Mouse (Mus musculus): ENCODE data around the gene Tdrd1. TPM values are rescaled to one million over a fixed set of nuclear protein-coding genes. Genes with fewer than 3 reads are reported as not detected.

Tdrd1 gene
- polyA plus RNA-seq, 1 experiment from 2014 or later = 0.31 TPM

DNA sequence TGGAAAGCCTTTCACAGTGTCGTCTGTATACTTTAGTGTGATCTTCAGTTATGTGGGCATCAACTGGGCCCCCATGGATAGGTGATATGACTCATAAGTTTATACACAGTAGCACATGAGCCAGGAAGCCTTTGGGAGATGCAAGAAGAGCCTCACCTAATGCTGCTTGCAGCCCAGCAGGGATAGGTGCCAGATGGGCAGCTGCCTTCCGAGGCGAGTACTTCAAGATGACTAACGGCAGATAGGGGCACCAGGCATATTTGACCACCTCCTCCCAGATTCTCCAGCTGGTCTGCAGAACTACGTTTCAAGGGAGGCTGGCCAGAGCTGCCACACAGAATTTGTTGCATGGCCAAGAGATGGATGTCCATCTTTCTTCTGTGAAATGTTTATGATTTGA, 67.3 kb downstream of the Tdrd1 start:
- ATAC-seq = no peak
- Histone ChIP-seq H3K4me1 (no peaks in the 10 kb centered on the region), H3K36me3 (ENCODE audit: poor library complexity, severe bottlenecking) (no peaks in the 10 kb centered on the region), H3K4me2 (no peak overlapping the region), H3K9me3 (replicated peaks) (no peaks in the 10 kb centered on the region), H3K27me3 (no peaks in the 10 kb centered on the region), H3K9ac (no peak overlapping the region), H3K27ac (no peak overlapping the region), H3K4me3 (no peak overlapping the region)
- 91% methylated on average over 5 of the region's 5 CpGs for WGBS

DNA sequence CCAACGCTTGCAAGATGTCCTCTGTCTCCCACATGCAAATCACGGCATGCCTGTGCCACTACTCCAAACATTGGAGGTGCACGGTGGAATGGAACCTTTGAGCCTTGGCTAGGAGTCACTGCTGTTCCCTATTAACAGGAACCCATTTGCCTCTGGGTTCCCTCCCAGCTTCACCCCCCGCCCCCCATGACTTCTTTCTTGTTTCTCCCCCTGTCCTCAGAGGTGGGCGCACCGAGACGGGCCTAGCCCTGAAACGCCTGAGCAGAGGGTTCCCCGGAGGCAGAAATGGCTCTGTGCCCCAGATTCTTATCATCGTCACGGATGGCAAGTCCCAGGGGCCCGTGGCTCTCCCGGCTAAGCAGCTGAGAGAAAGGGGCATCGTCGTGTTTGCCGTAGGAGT, 71.6 kb downstream of the Tdrd1 start:
- Histone ChIP-seq H3K4me2 (no peak overlapping the region), H3K4me3 (no peak overlapping the region), H3K27ac (no peak overlapping the region), H3K4me1 (no peaks in the 10 kb centered on the region), H3K27me3 (no peaks in the 10 kb centered on the region), H3K9ac (no peak overlapping the region), H3K36me3 (ENCODE audit: poor library complexity, severe bottlenecking) (no peaks in the 10 kb centered on the region), H3K9me3 (replicated peaks) (no peaks in the 10 kb centered on the region)
- 89% methylated on average over 16 of the region's 16 CpGs for WGBS
- no peak for ATAC-seq

DNA sequence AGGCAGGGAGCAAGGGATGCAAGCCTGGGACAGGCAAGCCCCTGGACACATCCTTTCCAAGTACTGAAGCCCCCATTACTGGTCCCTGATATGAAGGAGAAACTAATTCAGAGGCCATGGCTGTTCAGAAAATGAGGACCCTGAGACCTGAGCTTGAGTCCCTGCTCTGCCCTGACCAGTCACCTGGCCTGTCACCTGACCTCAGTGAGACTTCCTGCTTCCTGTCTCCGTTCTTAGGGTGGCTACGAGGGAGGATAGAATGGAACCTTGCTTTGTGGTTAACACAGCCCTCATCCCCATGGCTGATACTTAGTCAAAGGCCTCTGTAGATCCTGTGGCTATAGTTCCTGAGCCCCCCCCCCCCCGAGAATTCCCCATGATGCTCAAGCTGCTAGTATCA, 78.1 kb downstream of the Tdrd1 start:
- Histone ChIP-seq H3K27me3 (no peaks in the 10 kb centered on the region), H3K4me2 (no peak overlapping the region), H3K36me3 (ENCODE audit: poor library complexity, severe bottlenecking) (no peaks in the 10 kb centered on the region), H3K4me1 (no peaks in the 10 kb centered on the region), H3K4me3 (no peak overlapping the region), H3K27ac (no peak overlapping the region), H3K9me3 (replicated peaks) (no peaks in the 10 kb centered on the region), H3K9ac (no peak overlapping the region)
- 80% methylated on average over 3 of the region's 3 CpGs for WGBS
- no peak for ATAC-seq

DNA sequence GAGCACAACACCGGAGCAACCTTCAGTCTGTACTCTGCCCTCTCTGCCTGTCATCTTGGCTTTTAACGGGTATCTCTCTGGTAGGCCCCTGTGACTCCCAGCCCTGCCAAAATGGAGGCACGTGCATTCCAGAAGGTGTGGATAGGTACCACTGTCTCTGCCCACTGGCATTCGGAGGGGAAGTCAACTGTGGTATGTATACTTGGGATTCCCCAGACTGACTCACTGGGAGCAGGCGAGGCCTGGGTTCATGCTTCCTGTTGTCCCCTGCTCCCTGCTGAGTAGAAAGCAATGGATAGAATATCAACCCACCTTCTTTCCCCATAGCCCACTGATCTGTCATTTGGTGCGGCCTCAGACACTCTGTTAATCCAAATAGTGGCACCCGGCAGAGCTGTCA, 79.4 kb downstream of the Tdrd1 start:
- Histone ChIP-seq H3K27ac (no peak overlapping the region), H3K27me3 (no peaks in the 10 kb centered on the region), H3K9me3 (replicated peaks) (no peaks in the 10 kb centered on the region), H3K36me3 (ENCODE audit: poor library complexity, severe bottlenecking) (no peaks in the 10 kb centered on the region), H3K4me2 (no peak overlapping the region), H3K9ac (no peak overlapping the region), H3K4me1 (no peaks in the 10 kb centered on the region), H3K4me3 (no peak overlapping the region)
- 89% methylated on average over 7 of the region's 7 CpGs for WGBS
- ATAC-seq = no peak

DNA sequence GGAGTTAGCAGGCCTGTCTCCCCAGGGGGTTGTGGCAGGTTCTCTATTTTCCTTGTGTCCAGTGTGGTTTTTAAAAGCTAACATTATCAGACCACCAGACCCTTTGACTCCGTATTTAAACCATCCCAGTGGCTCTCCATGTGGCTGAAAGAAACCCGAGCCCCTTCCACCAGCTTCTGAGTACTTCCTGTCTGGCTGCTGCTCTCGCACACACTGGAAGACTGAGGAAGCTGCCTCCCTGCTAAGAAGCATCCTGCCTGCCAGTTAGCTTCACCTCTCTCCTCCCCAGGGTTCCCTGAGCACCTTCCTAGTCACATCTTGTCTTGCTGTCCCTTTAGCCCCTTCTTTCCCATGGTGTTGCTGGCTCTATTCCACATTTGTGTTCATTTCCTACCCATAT, 81.8 kb downstream of the Tdrd1 start:
- WGBS = 63% methylated on average over 3 of the region's 3 CpGs
- Histone ChIP-seq H3K4me1 (no peaks in the 10 kb centered on the region), H3K36me3 (ENCODE audit: poor library complexity, severe bottlenecking) (no peaks in the 10 kb centered on the region), H3K9me3 (replicated peaks) (no peaks in the 10 kb centered on the region), H3K4me3 (no peak overlapping the region), H3K4me2 (no peak overlapping the region), H3K27ac (no peak overlapping the region), H3K9ac (no peak overlapping the region), H3K27me3 (no peaks in the 10 kb centered on the region)
- ATAC-seq = no peak

DNA sequence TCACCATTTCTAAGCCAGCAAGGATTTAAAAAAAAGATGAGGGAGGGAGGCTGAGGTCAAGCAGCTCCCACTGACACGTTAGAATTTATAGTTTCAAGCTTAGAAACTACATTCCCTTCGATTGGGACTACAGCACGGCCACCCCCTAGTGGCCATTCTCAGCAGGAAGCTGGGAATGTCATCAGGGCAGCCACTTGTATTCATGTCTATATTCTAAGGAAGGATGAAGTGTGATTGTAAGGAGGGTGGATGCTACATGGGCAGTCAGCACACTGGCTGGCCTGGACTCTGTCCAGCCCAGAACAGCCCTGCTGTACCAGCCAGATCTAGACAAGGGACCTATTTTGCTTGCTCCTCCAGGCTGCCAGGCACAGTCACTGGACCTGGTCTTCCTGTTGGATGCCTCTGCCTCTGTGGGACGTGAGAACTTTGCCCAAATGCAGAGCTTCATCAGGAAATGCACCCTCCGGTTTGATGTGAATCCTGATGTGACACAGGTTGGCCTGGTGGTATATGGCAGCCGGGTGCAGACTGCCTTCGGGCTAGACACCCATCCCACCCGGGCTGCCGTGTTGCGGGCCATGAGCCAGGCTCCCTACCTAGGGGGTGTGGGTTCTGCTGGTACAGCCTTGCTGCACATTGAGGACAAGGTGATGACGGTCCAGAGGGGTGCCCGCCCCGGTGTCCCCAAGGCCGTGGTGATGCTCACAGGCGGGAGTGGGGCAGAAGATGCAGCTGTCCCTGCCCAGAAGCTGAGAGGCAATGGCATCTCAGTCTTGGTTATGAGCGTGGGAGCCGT, 82.7 kb downstream of the Tdrd1 start:
- no peak overlapping the region for H3K27ac ChIP-seq
- H3K27me3 ChIP-seq = no peaks in the 10 kb centered on the region
- no peaks in the 10 kb centered on the region for H3K9me3 ChIP-seq (replicated peaks)
- no peaks in the 10 kb centered on the region for H3K36me3 ChIP-seq (ENCODE audit: poor library complexity, severe bottlenecking)
- no peaks in the 10 kb centered on the region for H3K4me1 ChIP-seq
- ATAC-seq = 0 out of 2 replicates have a peak, but pooled peaks have one; percentile 10
- no peak overlapping the region for H3K4me3 ChIP-seq
- H3K9ac ChIP-seq = no peak overlapping the region
- H3K4me2 ChIP-seq = no peak overlapping the region
- 79% methylated on average over 17 of the region's 17 CpGs for WGBS

DNA sequence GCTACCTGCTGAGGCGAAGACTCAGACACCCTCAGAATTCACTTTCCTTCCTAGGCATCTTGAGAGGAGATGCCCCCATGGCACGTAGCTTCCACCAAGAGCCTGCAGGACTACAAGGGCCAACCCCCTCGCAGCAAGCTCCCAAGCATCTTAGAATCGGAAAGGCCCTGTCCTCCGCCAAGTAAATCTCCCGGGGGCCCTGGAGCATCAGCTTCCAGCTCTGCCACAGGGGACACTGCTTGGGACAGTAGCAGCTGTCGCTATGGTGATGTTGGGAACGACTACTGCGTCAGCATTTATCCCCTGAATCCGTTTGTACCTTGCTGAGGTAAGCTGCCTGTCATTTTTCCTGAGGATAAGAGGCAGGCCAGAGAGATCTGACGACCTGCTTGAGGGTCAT, 84.6 kb downstream of the Tdrd1 start:
- Histone ChIP-seq H3K4me1 (no peaks in the 10 kb centered on the region), H3K9me3 (replicated peaks) (no peaks in the 10 kb centered on the region), H3K4me3 (no peak overlapping the region), H3K27ac (no peak overlapping the region), H3K36me3 (ENCODE audit: poor library complexity, severe bottlenecking) (no peaks in the 10 kb centered on the region), H3K4me2 (no peak overlapping the region), H3K9ac (no peak overlapping the region), H3K27me3 (no peaks in the 10 kb centered on the region)
- WGBS = 64% methylated on average over 11 of the region's 11 CpGs
- no peak for ATAC-seq

DNA sequence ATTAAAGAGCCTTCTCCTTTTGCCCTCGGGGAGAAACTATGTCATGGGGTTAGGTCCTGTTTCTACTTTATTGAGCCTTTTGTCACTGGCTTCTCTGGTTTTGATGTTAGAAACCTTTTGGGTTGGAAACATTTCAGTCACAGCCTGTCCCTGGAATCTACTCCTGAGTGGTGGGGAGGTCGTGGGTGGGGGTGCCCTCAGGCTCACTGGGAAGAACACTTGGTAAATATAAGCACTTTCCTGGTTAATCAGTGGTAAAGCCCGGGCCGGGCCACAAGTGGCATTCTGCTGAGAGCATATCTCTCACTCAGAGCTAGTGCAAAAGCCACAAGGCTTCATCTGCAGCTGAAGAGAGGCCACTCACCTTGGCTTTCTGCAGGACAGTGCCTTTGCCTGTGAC, 87.8 kb downstream of the Tdrd1 start:
- ATAC-seq = no peak
- Histone ChIP-seq H3K4me2 (no peak overlapping the region), H3K4me1 (no peaks in the 10 kb centered on the region), H3K27ac (no peak overlapping the region), H3K36me3 (ENCODE audit: poor library complexity, severe bottlenecking) (no peaks in the 10 kb centered on the region), H3K4me3 (no peak overlapping the region), H3K9ac (no peak overlapping the region), H3K9me3 (replicated peaks) (no peaks in the 10 kb centered on the region), H3K27me3 (no peaks in the 10 kb centered on the region)
- 89% methylated on average over 4 of the region's 4 CpGs for WGBS

DNA sequence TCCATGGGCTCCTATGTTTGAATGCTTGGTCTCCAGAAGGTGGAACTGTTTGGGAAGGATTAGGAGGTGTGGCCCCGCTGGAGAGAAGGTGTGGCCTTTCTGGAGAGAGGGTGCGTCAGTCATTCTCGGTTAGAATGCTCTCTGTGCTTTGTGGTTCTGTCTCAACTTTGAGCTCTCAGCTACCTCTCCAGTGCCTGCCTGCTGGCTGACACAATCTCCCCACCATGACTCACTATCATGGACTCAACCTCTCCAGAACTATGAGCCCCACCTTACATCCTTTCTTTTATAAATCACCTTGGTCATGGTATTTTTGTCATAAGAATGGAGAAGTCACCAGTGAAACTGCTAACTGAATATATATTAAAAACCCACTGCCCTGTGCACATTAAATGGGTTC, 88.6 kb downstream of the Tdrd1 start:
- 91% methylated on average over 3 of the region's 3 CpGs for WGBS
- Histone ChIP-seq H3K27ac (no peak overlapping the region), H3K9me3 (replicated peaks) (no peaks in the 10 kb centered on the region), H3K36me3 (ENCODE audit: poor library complexity, severe bottlenecking) (no peaks in the 10 kb centered on the region), H3K9ac (no peak overlapping the region), H3K4me1 (no peaks in the 10 kb centered on the region), H3K4me2 (no peak overlapping the region), H3K27me3 (no peaks in the 10 kb centered on the region), H3K4me3 (no peak overlapping the region)
- no peak for ATAC-seq

DNA sequence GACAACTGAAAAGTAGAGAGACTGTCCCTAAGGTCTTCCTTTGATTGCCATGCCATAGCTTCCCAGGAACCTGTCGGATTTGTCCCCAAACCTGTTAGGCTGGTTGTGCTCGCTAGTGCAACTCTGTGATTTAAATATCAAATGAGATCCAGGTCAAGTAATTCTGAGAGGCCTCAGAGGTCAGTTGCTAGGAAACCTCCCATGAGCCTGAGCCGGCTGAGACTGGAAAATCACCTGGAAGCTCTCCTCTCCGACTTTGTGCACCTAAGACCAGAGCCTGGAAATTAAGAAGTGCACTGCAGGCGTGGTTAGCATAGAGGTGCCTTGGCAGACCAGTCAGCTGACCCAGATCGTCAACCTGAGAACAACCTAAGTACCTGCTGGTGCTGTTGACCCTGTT, 89.1 kb downstream of the Tdrd1 start:
- no peak for ATAC-seq
- Histone ChIP-seq H3K9me3 (replicated peaks) (no peaks in the 10 kb centered on the region), H3K27ac (no peak overlapping the region), H3K9ac (no peak overlapping the region), H3K4me1 (no peaks in the 10 kb centered on the region), H3K27me3 (no peaks in the 10 kb centered on the region), H3K4me2 (no peak overlapping the region), H3K4me3 (no peak overlapping the region), H3K36me3 (ENCODE audit: poor library complexity, severe bottlenecking) (no peaks in the 10 kb centered on the region)
- 50% methylated on average over 6 of the region's 6 CpGs for WGBS

Other genes with a start within 250 kb of the Tdrd1 start
- gene Adrb1, start 104.0 kb upstream of the Tdrd1 start, polyA plus RNA-seq (2015; fragmentation: Nextera tagmentation; extraction: Ambion mirVana) = 0.39 and 0.77 TPM in 2 replicates
- 25.1 and 26.4 TPM in 2 replicates for gene Ccdc186, start 4.0 kb upstream of the Tdrd1 start, polyA plus RNA-seq (2015; fragmentation: Nextera tagmentation; extraction: Ambion mirVana)
- gene Vwa2, start 48.0 kb downstream of the Tdrd1 start, polyA plus RNA-seq (2015; fragmentation: Nextera tagmentation; extraction: Ambion mirVana) = 0.23 and 0.60 TPM in 2 replicates
- 2.7 and 2.8 TPM in 2 replicates for gene Afap1l2, start 182.0 kb downstream of the Tdrd1 start, polyA plus RNA-seq (2015; fragmentation: Nextera tagmentation; extraction: Ambion mirVana)

Data from forebrain, embryonic 13.5 days (tissue).